Mouse (Mus musculus) common myeloid progenitor, adult 5-6 weeks (primary cell): ENCODE results near the gene Cdc37l1. TPM values are rescaled to one million over a fixed set of nuclear protein-coding genes. Genes with fewer than 3 reads are reported as not detected.
A peak's percentile ranks its signal among the peaks of the same experiment; 100 is the strongest.

ENCODE experiments used
- ATAC-seq: replicated peaks from 2 replicates; pipeline ENCODE4 v1.8.0; 2016; ENCODE audit warnings: low read depth, mild to moderate bottlenecking, moderate TSS enrichment, inconsistent platforms; ENCODE audit not compliant: poor library complexity, severe bottlenecking
- total RNA-seq: library from RNA; stranded (forward); fragments of 200-1000, 187-1606 nt; gene quantifications from 2 replicates; pipeline ENCODE4 v1.2.3, GENCODE M21; 2017

Gene Cdc37l1
- 42.2 and 45.2 TPM in 2 replicates for total RNA-seq

DNA sequence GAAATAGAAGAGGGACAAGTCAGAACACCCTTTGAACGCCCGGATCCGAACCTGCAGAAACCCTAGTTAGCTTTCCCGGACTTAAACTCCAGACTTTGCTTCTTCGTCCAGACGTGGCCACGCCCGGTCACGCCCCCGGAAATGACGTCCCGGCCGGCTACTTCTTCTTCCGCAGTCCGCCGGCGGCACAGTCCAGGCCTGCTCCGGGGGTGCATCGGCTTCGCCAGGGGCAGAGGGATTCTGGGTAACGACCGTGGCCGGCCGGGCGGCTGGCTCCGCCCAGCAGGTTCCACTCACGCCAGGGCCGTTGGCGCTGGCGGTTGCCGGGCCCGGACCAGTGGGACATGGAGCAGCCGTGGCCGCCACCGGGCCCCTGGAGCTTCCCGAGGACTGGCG lies at the start of gene Cdc37l1:
Gene Cdc37l1, plus strand, starts transcription at position 159 of the 396 bp plus-strand sequence.
- peak; percentile 92 for ATAC-seq

DNA sequence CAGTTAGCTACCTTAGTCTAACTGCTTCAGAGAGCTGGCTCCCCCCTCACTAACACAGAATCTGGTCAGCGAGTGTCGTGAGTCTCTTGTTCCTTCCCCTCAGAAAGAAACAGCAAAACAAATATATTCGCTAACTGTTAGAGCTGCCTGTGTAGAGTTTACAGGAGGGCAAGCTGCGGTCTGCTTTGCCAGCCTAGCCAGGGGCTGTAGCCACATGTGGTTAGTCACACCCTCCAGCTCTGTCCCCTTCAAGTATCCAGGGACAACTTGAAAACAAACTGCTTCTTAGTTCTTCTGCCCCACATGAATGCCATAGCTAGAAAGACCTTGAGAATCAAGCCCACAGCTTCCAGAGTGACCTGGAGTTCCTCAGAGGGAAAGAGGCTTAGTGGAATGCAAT lies 48.9 kb upstream of the Cdc37l1 start:
- no peak for ATAC-seq

DNA sequence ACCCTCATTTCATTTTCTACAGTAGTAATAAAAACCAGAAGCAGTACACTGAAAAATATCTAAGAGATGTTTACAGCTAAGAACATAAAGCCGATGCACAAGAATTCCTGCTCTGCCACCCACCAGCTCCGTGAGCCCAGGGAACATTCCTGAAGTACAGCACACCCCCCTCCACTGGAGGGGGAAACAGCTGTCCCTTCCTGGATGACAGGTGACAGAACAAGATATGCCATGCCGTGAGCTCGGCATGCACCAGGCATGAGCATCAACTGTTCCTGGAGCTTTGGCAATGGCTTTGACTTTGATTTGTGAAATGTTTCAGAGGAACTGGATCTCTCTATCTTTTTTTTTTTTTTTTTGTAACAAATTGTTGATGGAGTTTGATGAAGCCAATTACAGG lies 43.4 kb upstream of the Cdc37l1 start:
- ATAC-seq, result no peak

DNA sequence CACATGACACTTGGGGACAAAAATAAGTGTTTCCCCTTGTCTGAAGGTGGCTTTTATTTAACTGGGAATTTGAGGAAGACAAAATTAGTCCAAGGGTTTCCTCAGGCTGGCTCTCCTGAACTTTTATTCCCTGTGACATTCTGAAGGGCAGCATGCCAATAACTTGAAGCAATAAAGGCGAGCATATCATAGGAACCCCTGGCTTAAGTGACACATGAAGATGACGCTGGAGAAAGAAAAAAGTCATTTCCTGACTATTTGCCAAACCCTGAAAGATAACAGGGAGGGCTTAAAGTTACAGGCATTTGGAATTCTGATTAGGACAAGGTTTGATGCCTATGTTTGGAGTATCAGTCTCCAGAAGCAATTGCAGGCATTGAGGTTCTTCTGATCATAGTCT lies 42.8 kb upstream of the Cdc37l1 start:
- no peak for ATAC-seq

DNA sequence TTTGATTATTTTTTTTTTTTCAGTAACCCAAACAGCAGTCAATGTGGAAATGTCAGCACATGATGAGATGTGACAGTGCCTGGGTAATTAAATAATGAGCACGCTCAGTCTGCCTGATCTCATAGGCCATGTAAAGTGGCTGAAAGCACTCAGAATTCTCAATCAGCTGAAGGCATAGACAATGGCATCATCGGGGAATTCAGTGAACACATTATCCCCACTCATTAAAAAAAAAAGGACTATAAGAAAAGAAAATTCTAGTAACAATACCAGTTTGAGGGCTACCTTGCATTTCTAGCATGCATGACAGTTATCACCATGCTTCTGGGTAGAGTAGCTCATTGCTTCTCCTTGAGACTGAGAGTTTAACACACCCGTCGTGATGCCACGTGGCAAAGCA lies 38.9 kb upstream of the Cdc37l1 start:
- no peak for ATAC-seq

DNA sequence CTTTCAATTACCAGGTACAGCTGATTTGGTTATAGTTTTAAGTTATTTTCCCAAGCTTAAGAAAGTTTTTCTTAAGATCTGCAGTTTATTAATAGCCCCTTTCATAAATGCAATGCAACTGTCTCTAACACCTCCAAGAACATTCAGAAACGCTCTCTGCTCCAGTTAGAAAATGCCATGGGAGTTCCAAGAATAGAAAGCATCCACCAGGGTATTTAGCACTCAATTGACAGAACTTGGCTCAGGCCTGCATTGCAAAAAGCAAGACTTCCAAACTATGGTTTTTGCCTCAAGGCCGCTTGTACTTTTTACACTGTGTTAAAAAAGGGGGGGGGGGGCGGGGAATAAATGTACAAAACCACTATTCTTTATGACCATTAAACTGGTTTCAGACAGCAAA lies 27.0 kb upstream of the Cdc37l1 start:
- ATAC-seq, result no peak

DNA sequence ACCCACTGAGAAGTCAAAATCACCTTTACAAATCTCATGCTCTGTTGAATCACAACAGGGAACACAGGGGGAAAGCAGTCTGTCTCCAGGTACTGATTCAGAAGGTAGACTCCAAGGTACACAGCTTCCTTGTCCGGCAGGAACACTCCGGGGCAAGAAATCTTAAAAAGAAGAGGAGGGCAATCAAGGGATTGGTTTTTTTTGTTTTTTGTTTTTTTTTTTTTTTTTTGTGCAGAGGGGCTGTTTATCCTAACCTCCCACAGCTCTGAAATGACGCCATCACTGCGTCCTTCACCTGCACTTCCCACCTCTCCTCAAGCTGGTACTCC lies 26.7 kb upstream of the Cdc37l1 start:
- ATAC-seq, result no peak

DNA sequence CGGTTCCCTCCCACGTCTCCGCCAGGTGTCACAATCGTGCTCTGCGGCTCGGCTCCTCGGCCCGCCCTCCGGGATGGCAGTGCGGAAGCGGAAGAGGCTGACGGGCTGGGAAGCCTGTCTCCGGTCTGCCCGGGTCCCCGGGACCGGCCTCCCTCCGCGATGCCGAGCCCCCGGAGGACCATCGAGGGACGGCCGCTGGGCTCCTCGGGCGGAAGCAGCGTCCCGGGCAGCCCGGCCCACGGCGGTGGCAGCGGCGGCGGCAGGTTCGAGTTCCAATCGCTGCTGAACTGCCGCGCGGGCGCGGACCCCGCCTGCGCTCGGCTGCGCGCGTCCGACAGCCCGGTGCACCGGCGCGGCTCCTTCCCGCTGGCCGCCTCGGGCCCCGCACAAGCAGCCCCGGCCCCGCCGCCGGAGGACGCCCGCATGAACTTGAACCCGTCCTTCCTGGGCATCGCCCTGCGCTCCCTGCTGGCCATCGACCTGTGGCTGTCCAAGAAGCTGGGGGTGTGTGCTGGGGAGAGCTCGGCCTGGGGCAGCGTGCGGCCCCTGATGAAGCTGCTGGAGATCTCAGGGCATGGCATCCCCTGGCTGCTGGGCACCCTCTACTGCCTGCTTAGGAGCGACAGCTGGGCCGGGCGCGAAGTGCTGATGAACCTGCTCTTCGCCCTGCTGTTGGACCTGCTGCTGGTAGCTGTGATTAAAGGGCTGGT lies 26.2 kb upstream of the Cdc37l1 start, which contains the start of gene Plpp6:
Gene Plpp6, plus strand, starts transcription at position 112 of the 710 bp plus-strand sequence.
- peak; percentile 89 for ATAC-seq

DNA sequence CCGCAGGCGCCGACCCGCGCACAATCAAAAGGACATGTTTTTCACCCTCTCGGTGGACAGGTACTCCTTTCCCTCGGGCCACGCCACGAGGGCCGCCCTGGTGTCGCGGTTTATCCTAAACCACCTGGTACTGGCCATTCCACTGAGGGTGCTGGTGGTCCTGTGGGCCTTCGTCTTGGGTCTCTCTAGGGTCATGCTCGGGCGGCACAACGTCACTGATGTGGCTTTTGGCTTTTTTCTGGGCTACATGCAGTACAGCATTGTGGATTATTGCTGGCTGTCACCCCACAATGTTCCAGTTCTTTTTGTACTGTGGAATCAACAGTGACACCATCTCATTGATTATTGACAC lies 25.6 kb upstream of the Cdc37l1 start:
- peak; percentile 26; the same call in 1 of the 2 replicates for ATAC-seq

DNA sequence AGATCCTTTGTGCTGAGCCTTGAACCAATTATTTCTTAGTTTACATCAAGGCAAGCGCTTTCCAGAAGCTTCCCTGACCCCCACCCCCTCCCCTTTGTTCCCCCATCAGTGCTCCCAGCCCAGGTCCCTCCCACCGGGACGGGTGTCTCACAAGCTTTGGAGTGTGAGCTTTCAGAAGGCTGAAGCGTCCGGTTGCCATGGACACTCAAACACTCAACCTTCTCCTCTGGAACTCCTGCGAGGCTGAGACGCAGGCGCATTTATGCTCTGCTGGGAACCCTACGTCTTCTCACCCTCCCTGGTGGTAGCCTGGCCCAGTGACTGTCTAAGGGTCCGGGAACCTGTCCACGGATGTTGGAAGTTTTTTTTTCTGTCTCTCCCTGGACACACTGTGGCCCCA lies 22.5 kb upstream of the Cdc37l1 start, which contains the start of gene 4430402I18Rik:
Gene 4430402I18Rik, minus strand, starts transcription at position 149 of the 400 bp plus-strand sequence.
- ATAC-seq, result no peak

DNA sequence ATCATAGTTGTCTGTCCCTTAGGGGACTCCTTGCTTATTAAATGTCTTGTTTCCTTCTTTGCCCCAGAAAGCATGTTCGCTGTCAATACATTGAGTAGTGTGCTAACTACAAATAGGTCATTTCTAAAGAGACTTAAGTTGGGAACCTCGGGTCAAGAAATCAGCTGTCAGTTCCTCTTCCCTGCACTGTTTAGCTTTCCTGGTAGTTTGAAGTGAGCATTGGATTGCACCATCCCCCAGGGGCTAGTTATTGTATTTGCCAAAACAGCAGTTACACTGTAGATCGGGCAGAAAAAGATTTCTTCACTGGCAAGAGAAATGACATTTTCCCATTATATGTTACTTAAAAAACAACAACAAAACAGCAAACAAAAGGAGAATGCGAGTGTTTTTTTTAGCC lies 22.0 kb upstream of the Cdc37l1 start:
- ATAC-seq, result no peak

DNA sequence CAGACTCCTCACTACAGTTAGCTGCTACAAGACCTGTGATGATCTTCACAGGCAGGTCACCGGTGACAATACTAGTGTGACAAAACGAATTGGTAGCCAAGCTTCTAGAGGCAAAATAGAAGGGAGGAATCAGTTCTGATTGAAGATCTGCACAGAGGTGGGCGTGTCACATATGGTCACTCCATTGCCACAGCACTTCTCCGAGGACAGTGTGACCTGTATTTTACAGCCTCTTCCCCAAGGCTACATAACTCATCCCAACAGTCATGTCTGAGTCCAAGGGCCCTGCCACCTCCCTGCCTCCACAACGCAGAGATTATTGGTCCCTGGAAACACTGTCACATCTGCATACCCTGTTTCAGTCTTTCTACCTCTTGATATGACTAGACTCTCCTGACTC lies 20.9 kb upstream of the Cdc37l1 start:
- no peak for ATAC-seq

DNA sequence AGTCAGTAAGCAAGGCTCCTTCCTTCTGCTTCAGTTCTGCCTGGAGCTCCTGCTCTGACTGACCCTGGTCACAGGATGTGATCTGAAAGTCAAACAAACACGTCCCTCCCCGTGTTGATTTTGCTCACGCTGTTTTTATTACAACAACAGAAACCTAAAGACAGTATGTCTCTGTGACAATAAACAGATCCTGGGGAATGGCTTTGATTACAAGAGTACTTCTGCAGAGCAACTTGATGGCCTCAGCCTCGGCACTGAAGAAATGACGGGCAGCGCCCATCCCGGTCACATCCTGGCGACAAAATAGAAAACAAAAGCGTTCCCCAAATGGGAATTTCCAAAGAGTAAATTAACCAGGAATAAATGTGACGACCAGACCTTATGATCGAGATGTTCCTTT lies 19.9 kb upstream of the Cdc37l1 start:
- no peak for ATAC-seq

DNA sequence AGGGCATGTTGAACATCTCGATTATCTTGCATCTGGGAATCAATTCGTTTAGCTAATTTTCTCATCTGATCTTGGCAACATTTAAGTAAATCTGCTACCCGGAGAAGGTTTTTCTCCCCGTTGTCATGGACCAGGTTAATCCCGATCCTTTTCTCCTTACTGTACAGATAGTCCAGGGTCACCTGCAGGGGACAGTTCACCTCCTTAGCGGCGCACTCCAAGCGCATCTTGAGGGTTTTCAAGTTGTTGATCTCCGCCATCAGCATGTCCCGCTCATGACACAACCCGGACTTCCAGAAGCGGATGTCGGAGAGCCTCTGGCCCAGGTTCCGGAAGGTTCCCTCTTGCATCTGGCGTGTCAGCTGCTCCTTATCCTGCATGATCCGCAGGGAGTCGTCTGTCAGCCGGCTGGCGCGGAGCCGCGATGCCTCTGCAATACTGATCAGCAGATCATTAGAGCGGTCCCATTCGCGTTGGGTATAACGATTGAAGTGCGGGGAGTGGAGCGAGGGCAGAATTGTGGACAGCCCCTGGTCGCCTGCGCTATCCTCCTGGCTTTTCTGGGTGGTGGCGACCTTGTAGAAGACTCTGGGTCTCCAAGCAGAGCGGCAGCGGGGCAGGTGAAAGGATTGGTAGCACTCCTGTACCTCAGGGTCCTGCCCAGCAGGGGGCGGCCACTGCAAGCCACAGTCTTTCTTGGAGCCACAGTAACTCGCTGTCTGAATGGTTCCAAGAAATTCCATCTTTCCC lies 15.1 kb upstream of the Cdc37l1 start:
- ATAC-seq, result peak; percentile 95

DNA sequence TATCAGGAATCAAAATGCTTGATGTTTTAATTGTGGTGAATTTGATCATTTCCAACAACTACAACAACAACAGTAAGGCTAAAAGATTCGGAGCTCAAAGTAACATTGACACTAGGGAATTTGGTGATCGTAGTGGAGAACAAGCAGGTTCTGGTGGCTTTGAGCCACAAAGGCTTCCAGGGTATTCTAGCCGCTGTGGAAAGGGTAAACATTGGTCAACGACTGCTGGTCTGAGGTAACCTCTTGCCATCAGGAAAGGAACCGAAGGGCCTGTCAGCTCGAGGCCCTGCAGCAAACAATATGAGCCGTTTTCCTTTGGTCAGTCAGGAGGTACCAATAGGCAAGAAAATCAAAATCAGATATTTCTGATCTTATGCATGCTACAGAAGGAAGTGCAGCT lies 7.5 kb upstream of the Cdc37l1 start:
- ATAC-seq, result no peak

DNA sequence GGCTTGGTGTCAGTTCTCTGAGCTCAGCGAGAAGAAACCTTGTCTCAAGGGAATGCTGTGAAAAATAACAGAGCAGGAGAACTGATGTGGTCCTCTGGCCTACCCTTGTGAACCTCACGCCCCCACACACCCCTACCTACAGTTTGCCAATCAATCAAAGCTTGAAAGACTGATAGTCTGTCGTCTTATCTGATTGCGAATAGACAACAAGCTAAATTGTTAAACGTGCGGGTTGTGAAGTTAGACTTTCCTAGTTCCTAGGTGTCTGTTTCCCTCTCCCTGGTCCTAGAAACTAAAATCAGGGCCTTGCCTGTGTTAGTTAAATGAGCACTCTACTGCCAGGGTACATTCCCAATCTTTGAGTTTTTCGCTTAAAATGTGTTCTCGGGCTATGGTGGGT lies 637 bp upstream of the Cdc37l1 start:
- no peak for ATAC-seq

DNA sequence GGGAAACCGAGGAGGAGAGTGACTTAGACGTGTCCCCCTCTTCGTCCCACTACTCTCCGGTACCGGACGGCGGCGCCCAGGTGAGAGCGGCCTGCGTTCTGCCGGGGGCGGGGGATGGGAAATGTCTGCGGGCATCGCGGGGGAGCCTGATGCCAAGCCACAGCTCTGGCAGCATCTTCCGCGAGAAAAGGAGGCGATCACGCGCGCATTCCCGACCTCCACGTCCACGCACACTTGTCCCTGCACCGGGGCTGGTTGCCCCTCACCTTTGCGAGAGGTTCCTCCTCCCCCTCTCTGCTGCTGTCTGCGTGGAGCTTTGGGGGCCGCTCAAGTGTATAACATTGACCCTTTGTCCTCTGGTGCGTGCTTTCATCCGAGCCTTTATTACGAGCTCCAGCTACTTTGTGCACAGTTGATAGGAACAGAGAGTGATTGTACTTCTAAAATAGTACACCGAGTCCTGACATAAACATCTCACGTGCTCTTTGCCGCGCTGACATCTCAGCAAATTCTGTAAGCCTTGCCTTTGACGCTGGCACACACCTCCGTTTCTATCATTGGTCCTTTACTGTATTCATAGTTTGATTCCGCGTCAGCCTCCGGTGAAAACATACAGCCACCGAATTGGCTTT lies 554 bp downstream of the Cdc37l1 start:
- peak; percentile 20; the same call in 1 of the 2 replicates for ATAC-seq

DNA sequence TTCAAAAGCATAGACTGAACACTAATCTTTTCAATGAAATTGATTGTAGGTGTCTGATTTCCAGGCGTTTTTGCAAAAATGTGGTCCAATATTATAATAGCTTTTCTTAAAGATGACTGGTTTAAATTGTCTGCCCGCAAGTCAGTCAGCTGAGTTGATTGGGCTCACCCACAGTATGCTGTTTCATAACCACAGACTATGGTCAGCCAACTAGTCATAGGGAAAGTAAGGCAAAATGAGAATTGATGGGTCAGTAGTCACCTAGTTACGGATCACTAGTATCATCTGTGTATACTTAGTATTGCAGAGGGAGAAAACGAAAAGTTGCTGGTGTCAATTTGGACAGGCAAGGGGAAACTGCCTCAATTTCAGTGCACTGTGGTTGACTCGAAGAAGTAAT lies 1.2 kb downstream of the Cdc37l1 start:
- ATAC-seq, result no peak

DNA sequence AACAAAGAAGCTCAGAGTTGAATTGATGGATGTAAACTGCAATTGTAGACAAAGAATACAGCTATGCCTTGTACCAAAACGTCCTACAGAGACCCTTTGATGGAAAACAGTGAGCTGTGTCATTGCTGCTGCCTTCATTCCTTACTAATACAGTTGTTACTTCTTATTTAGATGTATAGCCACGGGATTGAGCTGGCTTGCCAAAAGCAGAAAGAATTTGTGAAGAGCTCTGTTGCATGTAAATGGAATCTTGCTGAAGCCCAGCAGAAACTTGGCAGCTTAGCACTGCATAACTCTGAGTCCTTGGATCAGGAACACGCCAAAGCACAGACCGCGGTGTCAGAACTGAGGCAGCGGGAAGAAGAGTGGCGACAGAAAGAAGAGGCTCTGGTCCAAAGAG lies 4.7 kb downstream of the Cdc37l1 start:
- no peak for ATAC-seq

DNA sequence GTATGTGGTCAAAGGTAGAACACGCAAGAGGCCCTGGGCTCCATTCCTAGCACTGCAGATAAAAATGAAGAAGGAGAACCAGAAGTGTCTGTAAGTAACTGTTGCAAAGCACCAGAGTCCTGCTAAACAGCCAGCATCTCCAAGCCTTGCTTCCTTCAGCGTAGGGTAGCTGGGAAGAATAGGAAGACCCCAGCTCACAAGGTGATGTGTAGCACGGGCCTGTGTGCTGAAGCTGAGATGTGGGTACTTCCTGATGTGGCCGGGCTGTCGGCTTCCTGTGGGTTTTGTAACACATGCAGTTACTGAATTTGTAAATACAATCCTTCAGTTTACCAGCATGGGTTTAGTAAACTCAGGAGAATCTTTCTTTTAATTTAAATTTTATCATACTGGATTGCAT lies 5.2 kb downstream of the Cdc37l1 start:
- no peak for ATAC-seq

DNA sequence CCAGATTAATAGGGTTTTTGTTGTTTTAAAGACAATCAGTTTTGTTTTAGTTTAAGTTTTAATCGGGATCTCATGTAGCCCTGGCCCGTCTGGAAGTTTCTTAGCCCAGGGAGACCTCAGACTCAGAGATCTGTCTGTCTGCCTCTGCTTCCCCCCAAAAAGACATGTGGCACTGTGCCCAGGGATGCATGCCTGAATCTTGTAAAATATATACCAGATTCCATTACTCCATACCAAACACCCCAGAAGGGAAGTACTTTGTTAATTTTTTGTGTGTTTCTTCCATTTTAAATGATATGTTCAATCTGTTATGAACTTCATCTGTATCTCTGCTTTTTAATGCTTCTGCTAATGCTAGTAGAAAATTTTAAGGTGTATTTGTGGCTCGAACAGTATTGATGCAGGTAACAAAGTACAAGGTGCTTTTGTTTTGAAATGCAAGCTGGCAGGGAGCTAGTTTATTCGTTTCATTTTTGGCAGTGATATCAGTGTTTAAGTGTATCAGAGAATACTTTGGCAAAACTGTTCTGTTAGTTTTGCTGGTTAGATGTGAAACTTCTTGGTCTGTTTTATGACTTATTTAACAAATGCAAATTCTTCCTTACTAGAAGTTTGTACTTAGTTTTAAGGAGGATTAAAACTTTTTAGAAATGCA lies 8.0 kb downstream of the Cdc37l1 start:
- ATAC-seq, result no peak
